Mouse (Mus musculus): ENCODE measurements at regions not wholly inside any gene's neighbourhood (a gene's known extent, or its start where the extent isn't known, plus 50 kb on each side); places are given as distances from the start of the nearest gene placed in this dataset.

DNA sequence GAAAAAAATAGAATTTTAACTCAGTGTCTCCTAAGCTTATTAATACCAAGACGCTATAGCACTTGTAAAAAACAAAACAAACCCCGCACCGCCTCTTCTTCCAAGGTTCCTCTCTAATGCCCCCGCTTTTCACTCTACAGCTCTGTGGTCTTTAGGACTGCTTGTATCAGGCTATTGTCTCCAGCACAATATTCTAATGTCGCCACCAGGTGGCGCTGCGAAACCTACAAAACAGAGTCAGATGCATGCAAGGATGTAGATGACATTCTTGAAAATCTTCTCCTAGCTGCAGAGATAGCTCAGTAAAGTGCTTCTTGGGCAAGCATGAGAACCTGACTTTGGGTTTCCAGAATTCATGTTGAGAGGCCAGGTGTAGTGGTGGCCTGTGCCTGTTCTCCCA, 75.9 kb upstream of the C2cd4b start:
- TF ChIP-seq CTCF (IDR thresholded peaks at IDR 0.05; ENCODE audit: borderline replicate concordance, control insufficient read depth, extremely low read depth, insufficient read depth, low read length, poor library complexity) (no peak), POLR2A (IDR thresholded peaks at IDR 0.05; ENCODE audit: control insufficient read depth, extremely low read depth, insufficient read depth, low read length, poor library complexity) (no peak)
